Mouse (Mus musculus) hindbrain, postnatal 0 days (tissue): Measurements from ENCODE around the gene Tmcc2. TPM values are rescaled to one million over a fixed set of nuclear protein-coding genes. Genes with fewer than 3 reads are reported as not detected.

Source experiments
- ATAC-seq: fragments of 200-750 bp; cut with Nextera tagmentation; 2 replicates; pipeline ENCODE4 v1.8.0; 2017; ENCODE audit warnings: mild to moderate bottlenecking, moderate TSS enrichment, moderate library complexity
- DNase-seq: peaks from one replicate; pipeline ENCODE4 v3.0.0-alpha.2; 2015; ENCODE audit warnings: low spot score
- H3K27ac ChIP-seq: fragments of 300-500 bp; sonication (generic); 2 replicates; pipeline ENCODE4 v1.5.1; 2014; ENCODE audit warnings: mild to moderate bottlenecking
- H3K27me3 ChIP-seq: fragments of 300-500 bp; sonication (generic); 2 replicates; pipeline ENCODE4 v1.6.1; 2014; ENCODE audit warnings: low read length, mixed read lengths; ENCODE audit not compliant: insufficient read depth
- H3K36me3 ChIP-seq: fragments of 300-500 bp; sonication (generic); 2 replicates; pipeline ENCODE4 v1.6.1; 2014; ENCODE audit warnings: low read length, mixed read lengths; ENCODE audit not compliant: insufficient read depth
- H3K4me1 ChIP-seq: fragments of 300-500 bp; sonication (generic); 2 replicates; pipeline ENCODE4 v1.6.1; 2014; ENCODE audit warnings: antibody characterized with exemption, low read length, mixed read lengths; ENCODE audit not compliant: insufficient read depth
- H3K4me2 ChIP-seq: fragments of 300-500 bp; sonication (generic); 2 replicates; pipeline ENCODE4 v1.6.1; 2014; ENCODE audit warnings: low read depth, mild to moderate bottlenecking, low read length, moderate library complexity, mixed read lengths
- H3K4me3 ChIP-seq: fragments of 300-500 bp; sonication (generic); 2 replicates; pipeline ENCODE4 v1.5.1; 2014; ENCODE audit warnings: low read length
- H3K9ac ChIP-seq: fragments of 300-500 bp; sonication (generic); replicated peaks from 2 replicates; pipeline ENCODE4 v1.6.1; 2014; ENCODE audit warnings: mild to moderate bottlenecking, low read length, moderate library complexity, mixed read lengths
- H3K9me3 ChIP-seq: fragments of 300-500 bp; sonication (generic); 2 replicates; pipeline ENCODE4 v1.6.1; 2016; ENCODE audit warnings: low read length, mixed read lengths
- CTCF ChIP-seq: IDR thresholded peaks from 2 replicates; pipeline ENCODE4 v1.5.1; 2016; ENCODE audit warnings: antibody characterized with exemption, control low read depth, low read depth
- WGBS: fragments of 180-500 bp; shearing (Covaris S2); extraction: QIAGEN DNeasy Blood & Tissue Kit; methylation state at CpG from one replicate; pipeline ENCODE4 v1.1.7; 2014; 5-methylcytosine and 5-hydroxymethylcytosine counted together
- polyA plus RNA-seq: library from polyadenylated mRNA; unstranded; fragments of >200 nt; fragmentation: Nextera tagmentation; extraction: Ambion mirVana; gene quantifications from 2 replicates; pipeline ENCODE4 v1.2.1, GENCODE M21; 2015
- total RNA-seq: library from RNA; depleted of rRNA; stranded (reverse); fragments of >200 nt; gene quantifications from 2 replicates; pipeline ENCODE4 v1.2.3, GENCODE M21; 2014

The Tmcc2 gene
- total and polyA plus RNA-seq, 2 experiments from 2014 or later = 33.5 to 138 TPM

- Histone ChIP-seq H3K4me1 (no peaks in the 10 kb centered on the region), H3K36me3 (no peaks in the 10 kb centered on the region), H3K4me2 (no peak overlapping the region), H3K27me3 (no peaks in the 10 kb centered on the region), H3K27ac (no peak overlapping the region), H3K9ac (no peak overlapping the region), H3K9me3 (0 out of 2 replicates have a peak, but pooled peaks cover 4% of the 10 kb centered on the region), H3K4me3 (no peak overlapping the region)
- DNase-seq (no peak), ATAC-seq (no peak)
- 91% methylated on average over 12 of the region's 12 CpGs for WGBS
- TF ChIP-seq CTCF = no peak
These were observed 44.8 kb downstream of the Tmcc2 start for GRCm38 (mm10) chr1:132346134-132346851.

DNA sequence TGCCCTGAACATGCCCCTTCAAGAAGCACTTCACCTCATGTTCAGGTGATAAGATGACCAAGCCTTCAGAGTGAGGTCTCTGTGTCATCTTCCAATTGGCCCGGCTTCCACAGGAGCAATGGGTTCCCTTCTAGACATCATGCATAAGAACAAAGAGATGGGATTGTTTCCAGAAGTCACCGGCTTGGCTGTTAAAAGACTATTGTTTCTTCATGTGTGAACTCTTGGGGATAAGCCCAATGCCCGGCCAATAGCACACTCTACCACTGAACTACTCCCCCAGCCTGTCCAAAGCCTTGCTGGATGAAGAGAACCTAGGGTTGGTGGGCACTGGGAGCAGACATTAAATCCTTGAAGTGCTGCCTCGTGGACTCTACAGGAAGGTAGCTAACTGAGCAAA, 45.6 kb downstream of the Tmcc2 start:
- Histone ChIP-seq H3K27me3 (no peaks in the 10 kb centered on the region), H3K4me3 (no peak overlapping the region), H3K36me3 (no peaks in the 10 kb centered on the region), H3K9me3 (no peaks in the 10 kb centered on the region), H3K27ac (no peak overlapping the region), H3K4me1 (no peaks in the 10 kb centered on the region), H3K4me2 (no peak overlapping the region), H3K9ac (no peak overlapping the region)
- WGBS = 67% methylated on average over 4 of the region's 4 CpGs
- DNase-seq (no peak), ATAC-seq (no peak)
- no peak for TF ChIP-seq CTCF

DNA sequence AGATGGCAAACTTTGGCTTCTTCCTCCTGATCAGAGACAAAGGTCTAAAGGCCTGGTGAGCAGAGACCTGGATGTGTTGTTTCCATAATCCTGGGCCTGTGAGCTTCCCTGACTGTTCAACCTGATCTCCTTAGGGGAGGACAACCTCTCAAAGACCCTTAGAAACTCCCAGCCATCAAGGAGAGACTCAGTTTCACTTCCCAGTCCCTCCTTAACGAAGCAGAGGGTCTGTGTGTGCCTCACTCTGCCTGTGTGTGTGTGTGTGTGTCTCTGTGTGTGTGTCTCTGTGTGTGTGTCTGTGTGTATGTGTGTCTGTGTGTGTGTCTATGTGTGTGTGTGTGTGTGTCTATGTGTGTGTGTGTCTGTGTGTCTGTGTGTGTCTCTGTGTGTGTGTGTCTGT, 47.4 kb downstream of the Tmcc2 start:
- 83% methylated on average over 1 of the region's 1 CpGs for whole genome bisulfite sequencing

DNA sequence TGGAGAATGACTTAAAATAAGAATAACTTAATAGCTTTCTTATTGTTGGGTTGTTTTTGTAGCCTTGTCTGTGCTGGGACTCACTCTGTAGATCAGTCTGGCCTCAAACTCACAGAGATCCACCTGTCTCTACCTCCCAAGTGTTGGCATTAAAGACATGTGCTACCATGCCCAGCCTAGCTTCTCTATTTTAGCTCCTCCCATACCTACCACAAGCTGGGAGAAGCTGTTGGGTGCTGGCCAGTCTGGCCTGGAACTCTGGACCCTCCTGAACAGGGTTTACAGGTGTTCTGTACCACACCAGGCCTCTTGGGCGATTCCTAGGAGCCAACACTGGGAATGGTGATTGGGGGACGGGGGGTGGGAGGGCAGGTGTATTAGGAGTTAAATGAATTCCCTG, 47.9 kb downstream of the Tmcc2 start:
- H3K9ac ChIP-seq = no peak overlapping the region
- no peaks in the 10 kb centered on the region for H3K27me3 ChIP-seq
- DNase-seq = no peak
- no peak for ATAC-seq
- H3K27ac ChIP-seq = no peak overlapping the region
- H3K4me3 ChIP-seq = no peak overlapping the region
- H3K4me2 ChIP-seq = no peak overlapping the region
- 95% methylated on average over 2 of the region's 2 CpGs for WGBS
- no peaks in the 10 kb centered on the region for H3K9me3 ChIP-seq
- H3K4me1 ChIP-seq = no peaks in the 10 kb centered on the region
- no peaks in the 10 kb centered on the region for H3K36me3 ChIP-seq
- no peak for TF ChIP-seq CTCF

More for the DNA sequence above, 47.4 kb downstream of the Tmcc2 start:
- Histone ChIP-seq H3K4me2 (no peak overlapping the region), H3K27ac (no peak overlapping the region), H3K9ac (no peak overlapping the region), H3K36me3 (no peaks in the 10 kb centered on the region), H3K4me1 (no peaks in the 10 kb centered on the region), H3K27me3 (no peaks in the 10 kb centered on the region), H3K4me3 (no peak overlapping the region), H3K9me3 (no peaks in the 10 kb centered on the region)
- ATAC-seq (no peak), DNase-seq (no peak)
- TF ChIP-seq CTCF = no peak

DNA sequence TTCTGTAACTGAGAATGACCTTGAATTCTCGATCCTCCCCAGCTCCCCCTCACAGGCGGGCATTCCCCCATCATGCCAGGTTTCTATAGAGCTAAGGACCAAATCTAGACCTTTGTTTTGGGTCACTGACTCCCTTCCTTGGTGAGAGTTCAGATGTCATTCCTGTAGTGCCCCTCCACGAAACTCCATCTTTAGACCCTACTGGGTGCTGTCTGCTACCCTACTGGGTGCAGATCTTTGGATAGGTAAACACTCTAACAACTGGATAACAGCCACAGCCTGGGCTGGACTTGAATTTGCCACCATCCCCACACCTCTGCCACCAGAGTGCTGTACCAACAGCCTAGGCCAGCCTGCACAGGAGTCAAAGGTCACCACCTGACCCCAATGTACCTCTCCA, 48.6 kb downstream of the Tmcc2 start:
- no peak for TF ChIP-seq CTCF
- H3K4me2 ChIP-seq = no peak overlapping the region
- no peaks in the 10 kb centered on the region for H3K36me3 ChIP-seq
- no peak overlapping the region for H3K4me3 ChIP-seq
- H3K4me1 ChIP-seq = no peaks in the 10 kb centered on the region
- WGBS = 56% methylated on average over 3 of the region's 3 CpGs
- H3K9ac ChIP-seq = no peak overlapping the region
- H3K9me3 ChIP-seq = no peaks in the 10 kb centered on the region
- ATAC-seq (no peak), DNase-seq (no peak)
- H3K27ac ChIP-seq = no peak overlapping the region
- no peaks in the 10 kb centered on the region for H3K27me3 ChIP-seq

DNA sequence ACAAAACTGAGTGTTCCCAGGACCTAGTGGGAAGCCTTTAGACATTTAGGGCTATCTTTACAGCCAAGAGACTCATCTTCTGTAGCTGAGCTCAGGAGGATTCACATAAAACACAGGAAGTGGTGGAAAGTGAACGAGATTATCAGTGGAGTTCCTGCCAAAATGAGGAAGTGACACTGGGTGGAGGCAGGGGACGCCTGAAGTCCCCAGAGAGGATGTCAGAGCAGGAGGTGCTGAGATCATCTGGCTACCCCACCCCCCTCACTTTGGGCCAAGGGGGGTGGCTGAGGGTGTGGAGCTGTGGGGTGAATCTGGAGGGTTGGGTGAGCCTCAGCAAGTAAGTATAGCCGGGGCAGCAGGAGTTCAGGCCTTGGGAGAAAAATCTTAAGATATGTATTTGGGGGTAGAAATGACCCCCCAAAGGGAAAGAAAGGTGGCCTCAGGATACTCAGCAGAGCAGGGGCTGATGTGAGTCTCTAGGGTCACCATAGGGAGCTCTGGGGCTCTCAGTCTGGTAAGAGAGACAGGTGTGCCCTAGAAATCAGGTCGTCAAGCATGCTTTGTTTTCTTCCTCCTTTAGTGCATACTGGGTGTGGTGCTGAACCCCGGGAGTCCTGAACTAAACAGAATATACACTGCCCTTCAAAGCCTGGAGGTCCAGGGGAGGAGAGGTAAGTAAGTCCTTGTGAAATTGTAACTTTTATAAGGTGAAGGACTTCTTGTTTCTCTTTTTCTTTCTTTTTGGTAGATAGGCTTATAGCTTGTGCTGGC, 49.2 kb downstream of the Tmcc2 start:
- WGBS = 63% methylated on average over 5 of the region's 5 CpGs
- no peak for ATAC-seq
- Histone ChIP-seq H3K27me3 (no peaks in the 10 kb centered on the region), H3K4me3 (no peak overlapping the region), H3K36me3 (no peaks in the 10 kb centered on the region), H3K9ac (no peak overlapping the region), H3K9me3 (no peaks in the 10 kb centered on the region), H3K27ac (no peak overlapping the region), H3K4me1 (no peaks in the 10 kb centered on the region), H3K4me2 (no peak overlapping the region)
- no peak for TF ChIP-seq CTCF
- DNase-seq = no peak
